Mouse (Mus musculus) stomach, embryonic 16.5 days (tissue): Measurements from ENCODE around the gene Stard3. TPM values are rescaled to one million over a fixed set of nuclear protein-coding genes. Genes with fewer than 3 reads are reported as not detected.

Experiments
- ATAC-seq: fragments of 200-750 bp; cut with Nextera tagmentation; 2 replicates; pipeline ENCODE4 v1.8.0; 2017; ENCODE audit warnings: moderate number of reproducible peaks, moderate TSS enrichment; ENCODE audit not compliant: insufficient read depth, low FRiP score
- H3K27ac ChIP-seq: fragments of 300-500 bp; sonication (generic); 2 replicates; pipeline ENCODE4 v1.5.1; 2014; ENCODE audit warnings: low read length
- H3K27me3 ChIP-seq: fragments of 300-500 bp; sonication (generic); 2 replicates; pipeline ENCODE4 v1.6.1; 2014; ENCODE audit warnings: low read length, control low read depth, mixed read lengths; ENCODE audit not compliant: control insufficient read depth, insufficient read depth
- H3K36me3 ChIP-seq: fragments of 300-500 bp; sonication (generic); 2 replicates; pipeline ENCODE4 v1.6.1; 2014; ENCODE audit warnings: low read length; ENCODE audit not compliant: control insufficient read depth, insufficient read depth
- H3K4me1 ChIP-seq: fragments of 300-500 bp; sonication (generic); 2 replicates; pipeline ENCODE4 v1.6.1; 2014; ENCODE audit warnings: low read length, control low read depth, mixed read lengths; ENCODE audit not compliant: control insufficient read depth, insufficient read depth
- H3K4me2 ChIP-seq: fragments of 300-500 bp; sonication (generic); 2 replicates; pipeline ENCODE4 v1.6.1; 2014; ENCODE audit warnings: low read depth, low read length, mixed read lengths
- H3K4me3 ChIP-seq: fragments of 300-500 bp; sonication (generic); replicated peaks from 2 replicates; pipeline ENCODE4 v1.5.1; 2014; ENCODE audit warnings: mild to moderate bottlenecking, low read length
- H3K9ac ChIP-seq: fragments of 300-500 bp; sonication (generic); 2 replicates; pipeline ENCODE4 v1.6.1; 2014; ENCODE audit warnings: low read length
- H3K9me3 ChIP-seq: fragments of 300-500 bp; sonication (generic); replicated peaks from 2 replicates; pipeline ENCODE4 v1.6.1; 2016; ENCODE audit warnings: low read length, control low read depth; ENCODE audit not compliant: control insufficient read depth
- WGBS: fragments of 180-500 bp; shearing (Covaris S2); extraction: QIAGEN DNeasy Blood & Tissue Kit; methylation state at CpG from one replicate; pipeline ENCODE4 v1.1.7; 2014; 5-methylcytosine and 5-hydroxymethylcytosine counted together
- polyA plus RNA-seq: library from polyadenylated mRNA; unstranded; fragments of >200 nt; fragmentation: Nextera tagmentation; extraction: Ambion mirVana; gene quantifications from 2 replicates; pipeline ENCODE4 v1.2.1, GENCODE M21; 2015

The Stard3 gene
- polyA plus RNA-seq, 1 experiment from 2014 or later = 43.9 TPM

GRCm38 (mm10) chr11:98340597-98340996 lies 17.6 kb upstream of the Stard3 start:
- peaks cover 20% of the 10 kb centered on the region for H3K4me1 ChIP-seq
- no peak overlapping the region for H3K4me3 ChIP-seq
- no peak overlapping the region for H3K4me2 ChIP-seq
- 3% methylated on average over 4 of the region's 4 CpGs for WGBS
- no peak for ATAC-seq
- no peaks in the 10 kb centered on the region for H3K9me3 ChIP-seq
- no peaks in the 10 kb centered on the region for H3K36me3 ChIP-seq
- peaks cover 56% of the 10 kb centered on the region for H3K27me3 ChIP-seq
- no peak overlapping the region for H3K9ac ChIP-seq
- no peak overlapping the region for H3K27ac ChIP-seq

GRCm38 (mm10) chr11:98341174-98341573 lies 17.0 kb upstream of the Stard3 start:
- Histone ChIP-seq H3K4me2 (no peak overlapping the region), H3K27ac (no peak overlapping the region), H3K36me3 (no peaks in the 10 kb centered on the region), H3K9ac (no peak overlapping the region), H3K27me3 (peaks cover 53% of the 10 kb centered on the region), H3K4me3 (no peak overlapping the region), H3K9me3 (no peaks in the 10 kb centered on the region), H3K4me1 (peaks cover 20% of the 10 kb centered on the region)
- no peak for ATAC-seq
- WGBS = 64% methylated on average over 4 of the region's 4 CpGs

GRCm38 (mm10) chr11:98342000-98342945 lies 15.9 kb upstream of the Stard3 start:
- Histone ChIP-seq H3K27ac (no peak overlapping the region), H3K4me3 (peak overlapping the region; percentile 42), H3K27me3 (peaks cover 53% of the 10 kb centered on the region), H3K4me1 (peaks cover 20% of the 10 kb centered on the region), H3K4me2 (peak overlapping the region; percentile 60), H3K36me3 (no peaks in the 10 kb centered on the region), H3K9me3 (no peaks in the 10 kb centered on the region), H3K9ac (peak overlapping the region; percentile 59)
- WGBS = 2% methylated on average over 28 of the region's 29 CpGs
- peak; percentile 50 for ATAC-seq

GRCm38 (mm10) chr11:98345253-98345652 lies 12.9 kb upstream of the Stard3 start:
- Histone ChIP-seq H3K27me3 (peaks cover 51% of the 10 kb centered on the region), H3K4me1 (peaks cover 12% of the 10 kb centered on the region), H3K9me3 (no peaks in the 10 kb centered on the region), H3K4me2 (peak overlapping the region; percentile 39), H3K4me3 (no peak overlapping the region), H3K27ac (no peak overlapping the region), H3K9ac (no peak overlapping the region), H3K36me3 (no peaks in the 10 kb centered on the region)
- ATAC-seq = no peak
- 1% methylated on average over 14 of the region's 14 CpGs for WGBS

- ATAC-seq = no peak
- Histone ChIP-seq H3K4me1 (peaks cover 12% of the 10 kb centered on the region), H3K27ac (no peak overlapping the region), H3K4me2 (no peak overlapping the region), H3K9me3 (no peaks in the 10 kb centered on the region), H3K36me3 (no peaks in the 10 kb centered on the region), H3K27me3 (peaks cover 54% of the 10 kb centered on the region), H3K9ac (no peak overlapping the region), H3K4me3 (no peak overlapping the region)
- 12% methylated on average over 9 of the region's 9 CpGs for WGBS
Observed at GRCm38 (mm10) chr11:98346168-98346567, 12.0 kb upstream of the Stard3 start.

GRCm38 (mm10) chr11:98347385-98348082 lies 10.6 kb upstream of the Stard3 start:
- ATAC-seq = no peak
- Histone ChIP-seq H3K4me3 (no peak overlapping the region), H3K9me3 (no peaks in the 10 kb centered on the region), H3K4me2 (peak overlapping the region; percentile 97; the same call in 1 of the 2 replicates), H3K4me1 (peaks cover 7% of the 10 kb centered on the region; the same call in 1 of the 2 replicates), H3K27ac (no peak overlapping the region), H3K9ac (no peak overlapping the region), H3K36me3 (no peaks in the 10 kb centered on the region), H3K27me3 (peaks cover 57% of the 10 kb centered on the region)
- WGBS = 8% methylated on average over 10 of the region's 12 CpGs

GRCm38 (mm10) chr11:98348083-98348961 lies 9.8 kb upstream of the Stard3 start, which contains the start of gene Ppp1r1b:
TSS of gene Ppp1r1b (plus strand) at chr11:98348404.
- peak within 1 kb of the TSS; percentile 97 for H3K4me2 ChIP-seq
- H3K4me3 ChIP-seq = peak within 1 kb of the TSS; percentile 60
- H3K36me3 ChIP-seq = no peaks in the 10 kb centered on the region
- peak within 1 kb of the TSS; percentile 76 for H3K9ac ChIP-seq
- H3K4me1 ChIP-seq = peaks cover 7% of the 10 kb centered on the region; the same call in 1 of the 2 replicates
- peak; percentile 65; the same call in 1 of the 2 replicates for ATAC-seq
- peaks cover 57% of the 10 kb centered on the region for H3K27me3 ChIP-seq
- H3K9me3 ChIP-seq = no peaks in the 10 kb centered on the region
- WGBS = under 1% methylated on average over 53 of the region's 55 CpGs
- no peak within 1 kb of the TSS for H3K27ac ChIP-seq

GRCm38 (mm10) chr11:98349308-98349707 lies 8.9 kb upstream of the Stard3 start:
- H3K27me3 ChIP-seq = peaks cover 57% of the 10 kb centered on the region
- H3K4me3 ChIP-seq = peak overlapping the region; percentile 60
- H3K9me3 ChIP-seq = no peaks in the 10 kb centered on the region
- no peaks in the 10 kb centered on the region for H3K36me3 ChIP-seq
- H3K4me2 ChIP-seq = peak overlapping the region; percentile 97
- H3K9ac ChIP-seq = peak overlapping the region; percentile 76
- no peak overlapping the region for H3K27ac ChIP-seq
- no peak for ATAC-seq
- H3K4me1 ChIP-seq = peaks cover 7% of the 10 kb centered on the region; the same call in 1 of the 2 replicates
- WGBS = 17% methylated on average over 9 of the region's 9 CpGs
